Mouse (Mus musculus) thymus, adult 2 months (tissue): ENCODE results near the gene Lrrc25.

Experiments
- CTCF ChIP-seq: fragments of 200-500 bp; IDR thresholded peaks from 2 replicates; pipeline ENCODE4 v1.5.1; 2012; ENCODE audit warnings: mild to moderate bottlenecking, control low read depth, low read length, moderate library complexity, borderline replicate concordance; ENCODE audit not compliant: control insufficient read depth, poor library complexity, insufficient read depth; ENCODE audit errors: extremely low read depth
- POLR2A ChIP-seq: fragments of 200-500 bp; IDR thresholded peaks from 2 replicates; pipeline ENCODE4 v1.6.1; 2012; ENCODE audit warnings: mild to moderate bottlenecking, low read length, control low read depth, moderate library complexity; ENCODE audit not compliant: control insufficient read depth, poor library complexity, insufficient read depth; ENCODE audit errors: extremely low read depth

DNA sequence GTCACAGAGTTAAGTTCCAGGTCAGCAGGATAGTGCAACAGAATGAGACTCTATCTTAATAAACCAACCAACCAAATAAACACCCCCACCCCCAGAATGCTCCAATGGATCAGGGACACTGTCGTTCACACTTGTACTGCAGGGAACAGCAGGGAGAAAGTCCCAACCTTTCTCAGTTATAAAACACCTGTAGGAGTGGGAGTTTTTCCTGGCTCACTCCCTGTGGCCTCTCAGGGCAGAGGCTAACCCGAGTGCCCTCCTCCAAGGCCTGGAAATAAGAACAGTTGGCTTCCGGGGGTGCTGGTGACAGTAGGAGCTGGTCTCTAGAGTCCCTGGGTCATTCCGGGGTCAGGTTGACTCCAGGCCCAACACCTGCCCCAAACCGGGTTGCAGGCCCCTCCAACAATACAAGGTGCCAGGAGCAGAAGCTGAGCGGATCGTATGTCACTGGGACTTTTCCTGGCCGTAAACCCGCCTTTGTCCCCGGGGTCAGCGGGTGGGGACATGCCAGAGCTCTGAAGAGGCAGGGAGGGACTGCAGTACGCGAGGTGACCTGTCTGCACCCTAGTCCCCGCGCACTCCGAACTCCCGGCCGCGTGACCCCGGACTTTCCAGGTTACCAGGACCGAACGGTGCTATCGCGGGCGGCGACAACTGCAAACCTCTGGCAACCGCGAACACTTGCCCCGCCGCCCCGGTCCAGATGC, 43.1 kb downstream of the Lrrc25 start:
- TF ChIP-seq POLR2A (no peak), CTCF (no peak)
